Mouse (Mus musculus): ENCODE measurements around the gene Acadl.

Acadl gene

DNA sequence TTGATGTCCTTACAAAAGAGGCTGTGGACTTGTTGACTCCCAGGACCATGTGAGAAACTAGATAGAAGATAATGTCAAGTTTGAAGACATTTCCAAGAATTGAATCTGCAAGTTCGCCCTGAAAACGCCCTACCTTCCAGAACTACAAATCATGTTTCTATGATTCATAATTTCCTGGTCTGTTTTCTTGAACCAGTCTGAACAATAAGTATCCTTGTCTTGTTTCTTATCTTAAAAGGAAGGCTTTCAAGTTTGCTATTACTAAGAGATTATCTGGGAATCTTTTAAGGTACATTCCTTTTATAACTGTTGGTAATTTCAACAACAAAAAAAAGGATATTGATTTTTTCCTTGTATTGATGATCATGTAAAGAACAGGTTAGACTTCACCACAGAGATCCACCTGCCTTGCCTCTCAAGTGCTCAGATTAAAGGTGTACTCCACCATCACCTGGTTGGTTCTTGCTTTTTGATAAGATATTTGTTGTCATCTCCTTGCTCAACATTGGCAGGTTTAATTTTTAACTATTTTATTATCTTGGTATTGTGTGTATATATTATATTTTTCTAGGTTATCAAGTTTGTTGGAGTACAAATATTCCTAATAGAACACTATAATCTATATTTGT is 70.1 kb downstream of the Acadl start:
- no peak for DNase-seq (ENCODE audit: low read depth, low spot score)

- no peak for DNase-seq (ENCODE audit: low read depth, low spot score)
These were observed 80.8 kb downstream of the Acadl start for GRCm38 (mm10) chr1:66782296-66782695.

GRCm38 (mm10) chr1:66781027-66781426 is 82.0 kb downstream of the Acadl start:
- no peak for DNase-seq (ENCODE audit: low read depth, low spot score)
